Mouse (Mus musculus) cerebral cortex, adult 2 months (tissue): ENCODE data around the gene Palm2.

ENCODE experiments used
- WGBS: fragments of 180-500 bp; shearing (Covaris S2); methylation state at CpG from one replicate; pipeline ENCODE4 v1.1.7; 2018; 5-methylcytosine and 5-hydroxymethylcytosine counted together

Gene Palm2

GRCm38 (mm10) chr4:57614686-57615085, 180.6 kb downstream of the Palm2 start:
- 97% methylated on average over 4 of the region's 4 CpGs for WGBS

- 82% methylated on average over 6 of the region's 6 CpGs for WGBS
Observed at GRCm38 (mm10) chr4:57618743-57619142, 184.7 kb downstream of the Palm2 start.

- 43% methylated on average over 7 of the region's 7 CpGs for WGBS
Observed at GRCm38 (mm10) chr4:57622816-57623215, 188.8 kb downstream of the Palm2 start.

GRCm38 (mm10) chr4:57624819-57625218, 190.8 kb downstream of the Palm2 start:
- WGBS: 95% methylated on average over 2 of the region's 2 CpGs

- 92% methylated on average over 1 of the region's 1 CpGs for WGBS
Observed at GRCm38 (mm10) chr4:57625306-57625705, 191.3 kb downstream of the Palm2 start.

- 79% methylated on average over 1 of the region's 1 CpGs for WGBS
Observed at GRCm38 (mm10) chr4:57625756-57626155, 191.7 kb downstream of the Palm2 start.

- WGBS: 96% methylated on average over 5 of the region's 5 CpGs
Observed at GRCm38 (mm10) chr4:57626921-57627320, 192.9 kb downstream of the Palm2 start.

- WGBS: 60% methylated on average over 5 of the region's 5 CpGs
Observed at GRCm38 (mm10) chr4:57632386-57632785, 198.3 kb downstream of the Palm2 start.

- WGBS: 67% methylated on average over 7 of the region's 7 CpGs
Observed at GRCm38 (mm10) chr4:57633052-57633451, 199.0 kb downstream of the Palm2 start.

- 85% methylated on average over 1 of the region's 1 CpGs for WGBS
Observed at GRCm38 (mm10) chr4:57634956-57635355, 200.9 kb downstream of the Palm2 start.

GRCm38 (mm10) chr4:57636782-57637482, 202.9 kb downstream of the Palm2 start:
- 37% methylated on average over 9 of the region's 9 CpGs for WGBS

GRCm38 (mm10) chr4:57637636-57638386, 203.8 kb downstream of the Palm2 start:
- 10% methylated on average over 24 of the region's 24 CpGs for WGBS

GRCm38 (mm10) chr4:57638941-57639340, 204.9 kb downstream of the Palm2 start:
- 43% methylated on average over 9 of the region's 9 CpGs for WGBS

GRCm38 (mm10) chr4:57640222-57640621, 206.2 kb downstream of the Palm2 start:
- 14% methylated on average over 7 of the region's 7 CpGs for WGBS

GRCm38 (mm10) chr4:57640971-57641370, 206.9 kb downstream of the Palm2 start:
- WGBS: 71% methylated on average over 3 of the region's 3 CpGs

GRCm38 (mm10) chr4:57650994-57651393, 216.9 kb downstream of the Palm2 start:
- WGBS: 64% methylated on average over 1 of the region's 1 CpGs

GRCm38 (mm10) chr4:57651547-57651946, 217.5 kb downstream of the Palm2 start:
- 56% methylated on average over 8 of the region's 8 CpGs for WGBS

GRCm38 (mm10) chr4:57652185-57652904, 218.3 kb downstream of the Palm2 start:
- 62% methylated on average over 5 of the region's 5 CpGs for WGBS

GRCm38 (mm10) chr4:57655966-57656365, 221.9 kb downstream of the Palm2 start:
- 71% methylated on average over 1 of the region's 1 CpGs for WGBS

- WGBS: 53% methylated on average over 12 of the region's 12 CpGs
Observed at GRCm38 (mm10) chr4:57656388-57656787, 222.3 kb downstream of the Palm2 start.

- WGBS: 88% methylated on average over 3 of the region's 3 CpGs
Observed at GRCm38 (mm10) chr4:57656861-57657260, 222.8 kb downstream of the Palm2 start.

- 15% methylated on average over 4 of the region's 4 CpGs for WGBS
Observed at GRCm38 (mm10) chr4:57660470-57660869, 226.4 kb downstream of the Palm2 start.
